9 mouse cellular contexts compared by ENCODE assay signal in the genomic region with DNA sequence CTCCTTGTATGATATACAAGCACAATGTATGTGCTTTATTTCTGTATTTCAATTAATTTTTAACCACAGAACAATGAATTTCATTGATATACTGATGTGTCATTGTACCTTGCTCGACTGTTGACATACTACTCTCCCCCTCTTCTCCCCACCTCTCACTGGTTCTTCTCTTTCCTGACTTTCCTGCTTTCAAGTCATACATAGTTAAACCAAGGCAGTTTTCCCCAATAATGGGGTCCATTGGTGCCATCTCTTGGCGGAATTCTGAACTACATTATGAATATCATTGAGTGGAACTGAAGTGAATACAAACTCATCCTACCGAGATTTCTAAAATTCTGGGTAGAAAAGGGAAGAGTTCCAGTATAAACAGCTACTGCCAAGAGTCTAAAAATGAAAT. TPM values are rescaled to one million over a fixed set of nuclear protein-coding genes. Genes with fewer than 3 reads are reported as not detected.
DNase-seq lines count a peak whose midpoint lies in the region; ATAC-seq lines count a peak whose summit lies in the region.
"Had no signal": no experiment of that assay in that cellular context is flagged by ENCODE, and none has a peak within 500 bp of the region (broad histone marks: within the 10 kb centered on the region; RNA-seq: fewer than 3 reads in every experiment).

No protein-coding gene starts in this region.

- peak; percentile 69 for ATAC-seq in CD4-positive, CD25-positive, alpha-beta regulatory T cell, adult 4 months
- ATAC-seq in forebrain, embryonic 12.5 days (ENCODE audit: low FRiP score), result peak; percentile 74; the same call in 1 of the 2 replicates
- no peak for ATAC-seq in megakaryocyte, adult 5-6 weeks (ENCODE audit: poor library complexity, severe bottlenecking)

- H3K36me3 ChIP-seq in forebrain, embryonic 12.5 days (replicated peaks), result no peaks in the 10 kb centered on the region
- H3K36me3 ChIP-seq: embryonic facial prominence, embryonic 15.5 days had no signal

- no peak overlapping the region for H3K27ac ChIP-seq in forebrain, embryonic 12.5 days
- H3K27ac ChIP-seq: embryonic facial prominence, embryonic 15.5 days; liver, embryonic 14.5 days had no signal

- 12% methylated on average over 3 of the region's 3 CpGs for WGBS in forebrain, embryonic 12.5 days

- DNase-seq in layer of hippocampus, adult 11-12 months (ENCODE audit: low spot score), result peak; percentile 70
- DNase-seq in layer of hippocampus, postnatal 36 days, result no peak
- DNase-seq in MN1 (ENCODE audit: low spot score), result peak; percentile 69
- DNase-seq in lung, postnatal 25 days (ENCODE audit: low spot score), result peak; percentile 28

- H3K9me3 ChIP-seq in forebrain, embryonic 12.5 days, result no peaks in the 10 kb centered on the region
- H3K9me3 ChIP-seq: embryonic facial prominence, embryonic 15.5 days had no signal

- no peak overlapping the region for H3K9ac ChIP-seq in forebrain, embryonic 12.5 days
- H3K9ac ChIP-seq: embryonic facial prominence, embryonic 15.5 days; liver, embryonic 14.5 days had no signal

- no peak overlapping the region for H3K4me2 ChIP-seq in forebrain, embryonic 12.5 days
- H3K4me2 ChIP-seq: embryonic facial prominence, embryonic 15.5 days had no signal

- H3K4me1 ChIP-seq in forebrain, embryonic 12.5 days, result peaks cover 5% of the 10 kb centered on the region; the same call in 1 of the 2 replicates
- H3K4me1 ChIP-seq: embryonic facial prominence, embryonic 15.5 days had no signal

- no peaks in the 10 kb centered on the region for H3K27me3 ChIP-seq in forebrain, embryonic 12.5 days
- H3K27me3 ChIP-seq: embryonic facial prominence, embryonic 15.5 days had no signal

- no peak overlapping the region for H3K4me3 ChIP-seq in forebrain, embryonic 12.5 days (replicated peaks)
- H3K4me3 ChIP-seq: embryonic facial prominence, embryonic 15.5 days had no signal

RNA-seq across cellular contexts. Expression of gene Arxes2, which starts 30.0 kb away (rescaled TPM):
- 10 to 100 TPM; 61.9 to 75.4 TPM for total RNA-seq in layer of hippocampus, postnatal 36 days (2021)
- 1 to 10 TPM; 4.2 to 5.2 TPM for polyA plus RNA-seq in CD4-positive, CD25-positive, alpha-beta regulatory T cell, adult 4 months (2017; shearing (Covaris generic))
- 143 and 148 TPM in 2 replicates for polyA plus RNA-seq in forebrain, embryonic 12.5 days (2016; fragmentation: Nextera tagmentation; extraction: Ambion mirVana)
- total RNA-seq in megakaryocyte, adult 5-6 weeks (2015), result not detected in 2 replicates
- total RNA-seq in megakaryocyte, adult 5-6 weeks (2017), result not detected in 2 replicates

Comparison
In these comparisons a context has a peak if more than half of its experiments do, and no peak if none do; other contexts are left out.
1. DNase-seq: peak in layer of hippocampus, adult 11-12 months (single experiment), MN1 (single experiment) and lung, postnatal 25 days (single experiment); none in layer of hippocampus, postnatal 36 days (0 of 2).
2. RNA of gene Arxes2, which starts 30.0 kb away (total RNA-seq): 61.9 to 75.4 TPM in layer of hippocampus, postnatal 36 days; not detected in megakaryocyte, adult 5-6 weeks; every median in the first group is over 10 times any median in the second.